Mouse (Mus musculus): Measurements from ENCODE around the gene Tmod2.

Gene Tmod2

GRCm38 (mm10) chr9:75600166-75600934 is 10.8 kb downstream of the Tmod2 start:
- DNase-seq: peak; percentile 57 to 64

- DNase-seq: peak; percentile 50 to 65
These were observed 11.8 kb downstream of the Tmod2 start for GRCm38 (mm10) chr9:75599191-75599841.

- no peak for DNase-seq
These were observed 13.5 kb downstream of the Tmod2 start for GRCm38 (mm10) chr9:75597596-75597995.

GRCm38 (mm10) chr9:75597036-75597435 is 14.1 kb downstream of the Tmod2 start:
- peak; percentile 35 to 36 for DNase-seq

- no peak for DNase-seq
These were observed 17.6 kb downstream of the Tmod2 start for GRCm38 (mm10) chr9:75593481-75593880.

GRCm38 (mm10) chr9:75589850-75590790 is 21.0 kb downstream of the Tmod2 start:
- no peak for DNase-seq

- no peak for DNase-seq
These were observed 29.3 kb downstream of the Tmod2 start for GRCm38 (mm10) chr9:75581694-75582350.

GRCm38 (mm10) chr9:75579321-75579720 is 31.8 kb downstream of the Tmod2 start:
- no peak for DNase-seq

- DNase-seq: no peak
These were observed 39.8 kb downstream of the Tmod2 start for GRCm38 (mm10) chr9:75571036-75571942.

GRCm38 (mm10) chr9:75568399-75568798 is 42.7 kb downstream of the Tmod2 start:
- DNase-seq: no peak

GRCm38 (mm10) chr9:75564892-75565291 is 46.2 kb downstream of the Tmod2 start:
- no peak for DNase-seq

- DNase-seq: no peak
These were observed 47.5 kb downstream of the Tmod2 start for GRCm38 (mm10) chr9:75563622-75564021.

GRCm38 (mm10) chr9:75563176-75563575 is 47.9 kb downstream of the Tmod2 start:
- no peak for DNase-seq

- no peak for DNase-seq
These were observed 50.0 kb downstream of the Tmod2 start for GRCm38 (mm10) chr9:75561040-75561669.

- no peak for DNase-seq
These were observed 50.8 kb downstream of the Tmod2 start for GRCm38 (mm10) chr9:75560353-75560752.

- DNase-seq: peak; percentile 96 to 97
These were observed 51.6 kb downstream of the Tmod2 start, which contains the start of gene Tmod3 for GRCm38 (mm10) chr9:75559512-75560012. Gene Tmod3, minus strand, starts transcription at chr9:75559657.

GRCm38 (mm10) chr9:75558812-75559511 is 52.2 kb downstream of the Tmod2 start:
- no peak for DNase-seq

GRCm38 (mm10) chr9:75558360-75558759 is 52.8 kb downstream of the Tmod2 start:
- no peak for DNase-seq

- DNase-seq: no peak
These were observed 57.4 kb downstream of the Tmod2 start for GRCm38 (mm10) chr9:75553719-75554118.

GRCm38 (mm10) chr9:75551342-75551741 is 59.8 kb downstream of the Tmod2 start:
- peak; percentile 49 to 53 for DNase-seq

Data from cerebellum, adult 18-20 months (tissue).